Mouse (Mus musculus) heart, postnatal 4 days (tissue): ENCODE measurements at regions not wholly inside any gene's neighbourhood (a gene's known extent, or its start where the extent isn't known, plus 50 kb on each side); places are given as distances from the start of the nearest gene placed in this dataset.
"Not testable (repeated sequence)": the region's sequence is repeated elsewhere in the genome, so short reads cannot be mapped to it uniquely, and the experiment has no call there.

ENCODE experiments used
- DNase-seq: peaks from one replicate; pipeline ENCODE4 v3.0.0; 2021
- microRNA-seq, 2 experiments: library from miRNA; unstranded; fragments of <30 nt; microRNA quantifications; one replicate each; pipeline ENCODE4 v1.2.0; 2021 to 2022

GRCm38 (mm10) chr13:61957197-61957596, 172.5 kb upstream of the Zfp808 start:
- not testable (repeated sequence) for DNase-seq

DNA sequence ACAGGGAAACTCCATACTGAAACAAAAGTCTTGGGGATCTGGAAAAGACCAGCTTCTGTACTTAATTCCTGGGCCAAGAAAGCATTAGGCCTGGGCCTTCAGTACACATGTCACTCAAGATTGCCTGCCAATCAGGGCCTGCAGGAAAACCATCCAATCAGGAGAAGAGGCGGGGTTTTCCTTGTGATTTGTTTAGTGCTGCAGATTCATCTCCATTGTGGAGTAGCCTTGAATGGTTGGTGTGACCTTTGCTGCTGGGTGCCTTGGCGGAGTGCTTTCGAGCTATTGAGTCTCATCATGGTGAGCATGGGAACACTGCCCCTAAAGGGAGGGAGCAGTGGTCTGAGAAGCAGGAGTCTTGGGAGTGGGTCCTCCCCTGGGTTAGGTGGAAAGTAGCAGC, 150.8 kb upstream of the Zfp808 start:
- DNase-seq = not testable (repeated sequence)

DNA sequence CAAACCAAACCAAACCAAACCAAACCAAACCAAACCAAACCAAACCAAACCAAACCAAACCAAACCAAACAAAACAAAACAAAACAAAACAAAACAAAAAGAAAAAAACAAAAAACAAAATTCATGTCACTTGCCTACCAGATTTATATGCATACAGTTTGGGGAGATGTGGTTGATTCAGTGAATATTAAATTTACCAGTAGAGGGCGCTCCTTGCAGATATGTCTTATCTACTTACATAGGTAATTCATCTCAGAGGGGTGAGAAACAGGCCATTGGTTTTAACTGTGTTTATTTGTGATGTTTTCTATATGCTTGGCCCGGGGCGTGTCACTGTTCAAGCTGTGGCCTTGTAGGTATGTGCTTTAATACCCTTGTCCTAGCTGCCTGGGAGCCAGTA, 133.2 kb upstream of the Zfp808 start:
- DNase-seq = not testable (repeated sequence)

- peak; percentile 39 for DNase-seq
These were observed 130.9 kb upstream of the Zfp808 start for GRCm38 (mm10) chr13:61998803-61999202.

GRCm38 (mm10) chr13:62007321-62007720, 122.4 kb upstream of the Zfp808 start:
- peak; percentile 35 for DNase-seq

GRCm38 (mm10) chr13:62015424-62016167, 114.1 kb upstream of the Zfp808 start:
- peak; percentile 37 for DNase-seq

GRCm38 (mm10) chr13:62016168-62016502, 113.6 kb upstream of the Zfp808 start:
- not testable (repeated sequence) for DNase-seq

- DNase-seq = not testable (repeated sequence)
These were observed 92.0 kb upstream of the Zfp808 start for GRCm38 (mm10) chr13:62037646-62038045.

- not testable (repeated sequence) for DNase-seq
These were observed 51.6 kb upstream of the Zfp808 start for GRCm38 (mm10) chr13:62077951-62078671.

DNA sequence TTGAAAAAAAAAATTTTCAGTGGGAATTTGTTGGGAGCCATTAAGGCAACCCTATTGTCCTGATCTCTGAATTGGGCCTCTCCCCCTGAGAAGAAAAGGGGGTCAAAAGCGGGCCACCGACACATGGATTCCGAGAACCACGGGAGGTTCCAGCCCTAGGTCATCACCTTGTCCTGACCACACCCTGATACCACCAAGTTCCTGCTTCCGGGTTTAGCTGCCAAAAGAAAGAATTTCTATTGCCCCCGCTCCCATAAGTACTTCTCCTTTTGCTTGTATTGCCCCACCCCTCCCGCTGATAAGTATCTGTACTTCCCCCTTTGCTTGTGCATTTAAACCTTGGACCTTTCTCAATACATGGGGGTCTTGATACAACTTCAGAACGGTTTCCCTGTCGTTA, 50.8 kb upstream of the Zfp808 start:
- DNase-seq = not testable (repeated sequence)

Small RNA genes lying in the stretch of these regions (microRNA-seq; reads per million reads assigned to microRNA genes)
- 0 reads per million in 2 experiments for gene Gm25649
